Mouse (Mus musculus) stomach, embryonic 14.5 days (tissue): Measurements from ENCODE around the gene Gorasp2. TPM values are rescaled to one million over a fixed set of nuclear protein-coding genes. Genes with fewer than 3 reads are reported as not detected.

Source experiments
- ATAC-seq: fragments of 200-750 bp; cut with Nextera tagmentation; 2 replicates; pipeline ENCODE4 v1.8.0; 2017; ENCODE audit warnings: low read depth, moderate TSS enrichment; ENCODE audit not compliant: insufficient number of reproducible peaks, insufficient read depth, low FRiP score
- H3K27ac ChIP-seq: fragments of 300-500 bp; sonication (generic); 2 replicates; pipeline ENCODE4 v1.5.1; 2014; ENCODE audit warnings: mild to moderate bottlenecking, low read length, moderate library complexity, mixed read lengths
- H3K27me3 ChIP-seq: fragments of 300-500 bp; sonication (generic); 2 replicates; pipeline ENCODE4 v1.6.1; 2014; ENCODE audit warnings: low read length, control low read depth, mixed read lengths; ENCODE audit not compliant: control insufficient read depth, insufficient read depth
- H3K36me3 ChIP-seq: fragments of 300-500 bp; sonication (generic); 2 replicates; pipeline ENCODE4 v1.6.1; 2014; ENCODE audit warnings: mild to moderate bottlenecking, control low read depth, low read length, moderate library complexity, mixed read lengths; ENCODE audit not compliant: control insufficient read depth, insufficient read depth
- H3K4me1 ChIP-seq: fragments of 300-500 bp; sonication (generic); 2 replicates; pipeline ENCODE4 v1.6.1; 2014; ENCODE audit warnings: low read length, control low read depth, mixed read lengths; ENCODE audit not compliant: control insufficient read depth, insufficient read depth
- H3K4me2 ChIP-seq: fragments of 300-500 bp; sonication (generic); replicated peaks from 2 replicates; pipeline ENCODE4 v1.6.1; 2014; ENCODE audit warnings: low read depth, low read length, control low read depth
- H3K4me3 ChIP-seq: fragments of 300-500 bp; sonication (generic); 2 replicates; pipeline ENCODE4 v1.5.1; 2014; ENCODE audit warnings: low read depth, low read length, control low read depth
- H3K9ac ChIP-seq: fragments of 300-500 bp; sonication (generic); replicated peaks from 2 replicates; pipeline ENCODE4 v1.6.1; 2014; ENCODE audit warnings: low read depth, mild to moderate bottlenecking, control low read depth, low read length, moderate library complexity, mixed read lengths
- H3K9me3 ChIP-seq: fragments of 300-500 bp; sonication (generic); 2 replicates; pipeline ENCODE4 v1.6.1; 2016; ENCODE audit warnings: low read depth, low read length, control low read depth; ENCODE audit not compliant: control insufficient read depth
- WGBS: fragments of 180-500 bp; shearing (Covaris S2); extraction: QIAGEN DNeasy Blood & Tissue Kit; methylation state at CpG from one replicate; pipeline ENCODE4 v1.1.7; 2014; 5-methylcytosine and 5-hydroxymethylcytosine counted together
- polyA plus RNA-seq: library from polyadenylated mRNA; unstranded; fragments of >200 nt; fragmentation: Nextera tagmentation; extraction: Ambion mirVana; gene quantifications from 2 replicates; pipeline ENCODE4 v1.2.1, GENCODE M21; 2014

The Gorasp2 gene
- polyA plus RNA-seq, 1 experiment from 2014 or later, result 172 TPM

DNA sequence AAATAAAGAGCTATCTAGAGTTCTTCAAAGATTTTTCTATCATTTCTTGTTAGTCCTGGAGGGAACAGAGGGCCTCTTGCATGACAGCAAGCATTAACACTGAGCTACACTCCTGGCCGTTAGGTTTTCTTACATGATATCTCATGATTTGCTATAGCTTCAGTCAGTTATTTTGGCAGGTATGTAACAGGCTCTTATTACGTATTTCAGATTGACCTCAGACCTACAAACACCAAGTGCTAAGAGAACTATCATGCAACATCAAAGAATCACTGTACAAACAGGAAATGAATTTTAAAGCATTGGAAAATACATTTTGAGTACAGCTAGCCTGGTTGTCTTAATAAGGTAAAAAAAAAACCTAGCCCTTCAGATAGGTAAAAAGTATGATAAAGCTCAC lies 65.7 kb downstream of the Gorasp2 start:
- Histone ChIP-seq H3K9me3 (no peaks in the 10 kb centered on the region), H3K4me1 (no peaks in the 10 kb centered on the region), H3K27ac (no peak overlapping the region), H3K9ac (no peak overlapping the region), H3K36me3 (peaks cover 28% of the 10 kb centered on the region), H3K4me3 (no peak overlapping the region), H3K27me3 (no peaks in the 10 kb centered on the region), H3K4me2 (no peak overlapping the region)
- WGBS, result 71% methylated on average over 2 of the region's 2 CpGs
- ATAC-seq, result no peak

DNA sequence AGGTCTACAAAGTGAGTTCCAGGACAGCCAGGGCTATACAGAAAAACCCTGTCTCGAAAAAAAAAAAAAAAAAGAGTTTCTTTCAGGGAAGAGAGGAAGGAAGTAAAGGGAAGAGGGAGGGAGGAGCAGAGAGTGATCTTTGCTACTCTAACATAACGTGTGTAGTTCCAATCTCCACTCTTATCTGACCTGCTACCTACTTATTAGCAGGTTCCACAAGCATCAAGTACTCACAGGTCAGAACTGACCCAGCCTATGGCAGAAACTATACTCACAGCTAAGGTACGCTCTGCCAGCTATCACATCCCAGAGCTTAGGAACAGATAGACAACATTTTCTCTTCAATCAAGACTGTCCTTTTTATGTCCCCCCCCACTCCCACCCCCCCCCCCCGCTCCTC lies 74.2 kb downstream of the Gorasp2 start:
- H3K4me2 ChIP-seq, result no peak overlapping the region
- H3K4me1 ChIP-seq, result no peaks in the 10 kb centered on the region
- 86% methylated on average over 4 of the region's 4 CpGs for WGBS
- no peaks in the 10 kb centered on the region for H3K27me3 ChIP-seq
- H3K4me3 ChIP-seq, result no peak overlapping the region
- peaks cover 40% of the 10 kb centered on the region for H3K36me3 ChIP-seq
- ATAC-seq, result no peak
- H3K27ac ChIP-seq, result no peak overlapping the region
- no peak overlapping the region for H3K9ac ChIP-seq
- H3K9me3 ChIP-seq, result no peaks in the 10 kb centered on the region

- Histone ChIP-seq H3K9ac (no peak overlapping the region), H3K9me3 (no peaks in the 10 kb centered on the region), H3K36me3 (peaks cover 43% of the 10 kb centered on the region), H3K4me3 (no peak overlapping the region), H3K4me1 (no peaks in the 10 kb centered on the region), H3K27ac (no peak overlapping the region), H3K27me3 (no peaks in the 10 kb centered on the region), H3K4me2 (no peak overlapping the region)
- 75% methylated on average over 5 of the region's 5 CpGs for WGBS
- no peak for ATAC-seq
These were observed 74.6 kb downstream of the Gorasp2 start for GRCm38 (mm10) chr2:70736008-70736407.

DNA sequence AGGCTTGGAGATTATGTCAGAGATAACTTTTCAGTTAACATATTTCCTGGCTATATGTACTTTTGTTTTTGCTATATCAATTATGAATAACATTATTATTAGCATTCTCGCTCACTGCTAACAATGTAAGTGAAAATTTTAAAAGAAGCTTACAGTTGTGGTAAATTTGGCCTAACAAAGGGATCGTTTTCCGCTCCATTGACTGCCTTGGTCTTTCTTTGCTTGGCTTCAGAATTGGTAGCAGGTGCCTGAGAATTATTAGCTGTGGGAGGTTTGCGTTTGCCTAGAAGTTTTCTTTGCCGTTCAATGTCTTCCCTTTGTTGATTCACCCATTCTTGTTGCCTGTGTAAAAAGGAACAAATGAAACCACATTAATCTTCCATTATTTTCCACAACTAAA lies 80.5 kb downstream of the Gorasp2 start:
- WGBS, result 87% methylated on average over 5 of the region's 5 CpGs
- no peak overlapping the region for H3K27ac ChIP-seq
- no peak overlapping the region for H3K4me2 ChIP-seq
- peaks cover 40% of the 10 kb centered on the region for H3K36me3 ChIP-seq
- no peak overlapping the region for H3K4me3 ChIP-seq
- no peak for ATAC-seq
- no peaks in the 10 kb centered on the region for H3K4me1 ChIP-seq
- no peaks in the 10 kb centered on the region for H3K9me3 ChIP-seq
- no peak overlapping the region for H3K9ac ChIP-seq
- H3K27me3 ChIP-seq, result no peaks in the 10 kb centered on the region

DNA sequence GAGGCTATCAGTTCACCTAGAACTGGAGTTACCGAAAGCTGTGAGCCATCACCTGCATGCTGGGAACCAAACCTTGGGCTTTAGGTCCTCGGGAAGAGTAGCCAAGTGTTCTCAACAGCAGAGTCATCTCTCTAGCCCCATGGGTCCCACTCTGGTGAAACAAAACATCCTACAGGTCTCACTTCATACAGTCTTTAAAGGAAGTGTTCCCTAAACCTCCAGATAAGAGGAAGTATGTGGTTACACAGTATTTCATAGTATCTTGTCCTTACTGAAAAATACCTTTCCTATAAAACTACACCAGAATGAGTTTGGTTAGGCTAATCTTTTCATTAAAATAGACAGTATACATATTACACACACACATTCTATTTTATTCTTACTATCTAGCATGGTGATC lies 81.2 kb downstream of the Gorasp2 start:
- H3K27me3 ChIP-seq, result no peaks in the 10 kb centered on the region
- no peaks in the 10 kb centered on the region for H3K9me3 ChIP-seq
- no peak for ATAC-seq
- 91% methylated on average over 2 of the region's 2 CpGs for WGBS
- no peak overlapping the region for H3K4me3 ChIP-seq
- no peak overlapping the region for H3K9ac ChIP-seq
- no peaks in the 10 kb centered on the region for H3K4me1 ChIP-seq
- H3K36me3 ChIP-seq, result peaks cover 33% of the 10 kb centered on the region
- no peak overlapping the region for H3K4me2 ChIP-seq
- no peak overlapping the region for H3K27ac ChIP-seq

GRCm38 (mm10) chr2:70751655-70752054 lies 90.3 kb downstream of the Gorasp2 start:
- no peak overlapping the region for H3K4me2 ChIP-seq
- no peak overlapping the region for H3K27ac ChIP-seq
- WGBS, result 85% methylated on average over 2 of the region's 2 CpGs
- H3K4me1 ChIP-seq, result no peaks in the 10 kb centered on the region
- peaks cover 2% of the 10 kb centered on the region; the same call in 1 of the 2 replicates for H3K36me3 ChIP-seq
- H3K4me3 ChIP-seq, result no peak overlapping the region
- no peak for ATAC-seq
- H3K27me3 ChIP-seq, result no peaks in the 10 kb centered on the region
- no peak overlapping the region for H3K9ac ChIP-seq
- no peaks in the 10 kb centered on the region for H3K9me3 ChIP-seq

GRCm38 (mm10) chr2:70752149-70752548 lies 90.8 kb downstream of the Gorasp2 start:
- H3K27me3 ChIP-seq, result no peaks in the 10 kb centered on the region
- WGBS, result 94% methylated on average over 5 of the region's 5 CpGs
- H3K4me3 ChIP-seq, result no peak overlapping the region
- H3K9ac ChIP-seq, result no peak overlapping the region
- H3K9me3 ChIP-seq, result no peaks in the 10 kb centered on the region
- H3K4me2 ChIP-seq, result no peak overlapping the region
- no peaks in the 10 kb centered on the region for H3K4me1 ChIP-seq
- peaks cover 3% of the 10 kb centered on the region; the same call in 1 of the 2 replicates for H3K36me3 ChIP-seq
- ATAC-seq, result no peak
- no peak overlapping the region for H3K27ac ChIP-seq

Other genes with a start within 250 kb of the Gorasp2 start
- gene Sp5, start 186.7 kb upstream of the Gorasp2 start, polyA plus RNA-seq, result 3.1 and 4.9 TPM in 2 replicates
- gene Erich2, start 152.8 kb upstream of the Gorasp2 start, polyA plus RNA-seq, result 4.0 and 5.4 TPM in 2 replicates
- gene Gad1, start 108.5 kb upstream of the Gorasp2 start, polyA plus RNA-seq, result 0.30 and 0.62 TPM in 2 replicates
- gene Gm26558, start 532 bp downstream of the Gorasp2 start, polyA plus RNA-seq, result 6.1 and 7.6 TPM in 2 replicates
- 39.6 and 42.0 TPM in 2 replicates for gene Tlk1, start 164.2 kb downstream of the Gorasp2 start, polyA plus RNA-seq